Mouse (Mus musculus): Measurements from ENCODE around the gene 4930544D05Rik. TPM values are rescaled to one million over a fixed set of nuclear protein-coding genes. Genes with fewer than 3 reads are reported as not detected.
A peak's percentile ranks its signal among the peaks of the same experiment; 100 is the strongest.

Gene 4930544D05Rik
- polyA plus RNA-seq, 1 experiment from 2014 or later = not detected

- Histone ChIP-seq H3K4me1 (no peaks in the 10 kb centered on the region), H3K4me3 (no peak overlapping the region), H3K36me3 (peaks cover 52% of the 10 kb centered on the region), H3K9ac (no peak overlapping the region), H3K27me3 (no peaks in the 10 kb centered on the region), H3K27ac (no peak overlapping the region), H3K9me3 (no peaks in the 10 kb centered on the region), H3K4me2 (no peak overlapping the region)
- ATAC-seq (ENCODE audit: borderline replicate concordance, extremely low read depth, low FRiP score, low TSS enrichment) = no peak
- 52% methylated on average over 14 of the region's 14 CpGs for WGBS
Observed at GRCm38 (mm10) chr11:70605024-70605566, 10.6 kb upstream of the 4930544D05Rik start.

DNA sequence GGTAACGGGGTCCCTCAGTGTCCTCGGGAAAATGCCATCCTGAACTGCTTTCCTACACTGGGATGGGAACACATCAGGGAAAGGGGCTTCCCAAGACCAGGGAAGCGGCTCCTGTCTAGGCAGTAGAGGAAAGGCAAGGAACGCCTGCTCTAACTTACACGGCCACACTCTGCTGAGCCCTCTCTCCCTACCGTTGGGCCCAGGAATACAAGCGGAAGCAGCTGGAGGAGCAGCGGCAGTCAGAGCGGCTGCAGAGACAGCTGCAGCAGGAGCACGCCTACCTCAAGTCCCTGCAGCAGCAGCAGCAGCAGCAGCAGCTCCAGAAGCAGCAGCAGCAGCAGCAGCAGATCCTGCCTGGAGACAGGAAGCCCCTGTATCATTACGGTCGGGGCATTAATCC, 8.9 kb upstream of the 4930544D05Rik start:
- WGBS = 69% methylated on average over 12 of the region's 12 CpGs
- peaks cover 55% of the 10 kb centered on the region for H3K36me3 ChIP-seq

DNA sequence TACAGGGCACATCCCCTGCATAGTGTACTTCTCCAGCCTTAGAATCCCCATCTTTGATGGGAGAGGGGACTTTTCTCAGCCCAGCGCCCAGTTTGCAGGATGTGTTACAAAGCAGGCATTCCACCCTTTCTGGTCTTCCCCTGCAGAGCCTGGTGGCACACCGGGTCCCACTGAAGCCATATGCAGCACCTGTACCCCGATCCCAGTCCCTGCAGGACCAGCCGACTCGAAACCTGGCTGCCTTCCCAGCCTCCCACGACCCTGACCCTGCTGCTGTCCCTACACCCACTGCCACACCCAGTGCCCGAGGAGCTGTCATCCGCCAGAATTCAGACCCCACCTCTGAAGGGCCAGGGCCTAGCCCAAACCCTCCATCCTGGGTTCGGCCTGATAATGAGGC, 8.0 kb upstream of the 4930544D05Rik start:
- WGBS = 86% methylated on average over 9 of the region's 9 CpGs
- peaks cover 58% of the 10 kb centered on the region for H3K36me3 ChIP-seq
- no peak for ATAC-seq (ENCODE audit: borderline replicate concordance, extremely low read depth, low FRiP score, low TSS enrichment)

More for the DNA sequence above, 8.9 kb upstream of the 4930544D05Rik start:
- no peaks in the 10 kb centered on the region for H3K9me3 ChIP-seq
- no peak overlapping the region for H3K4me2 ChIP-seq
- H3K27ac ChIP-seq = no peak overlapping the region
- no peak overlapping the region for H3K4me3 ChIP-seq
- no peaks in the 10 kb centered on the region for H3K27me3 ChIP-seq
- H3K9ac ChIP-seq = no peak overlapping the region
- H3K4me1 ChIP-seq = no peaks in the 10 kb centered on the region
- no peak for ATAC-seq (ENCODE audit: borderline replicate concordance, extremely low read depth, low FRiP score, low TSS enrichment)

GRCm38 (mm10) chr11:70608381-70609066, 7.1 kb upstream of the 4930544D05Rik start:
- no peaks in the 10 kb centered on the region for H3K4me1 ChIP-seq
- H3K27me3 ChIP-seq = no peaks in the 10 kb centered on the region
- H3K9me3 ChIP-seq = no peaks in the 10 kb centered on the region
- no peak overlapping the region for H3K27ac ChIP-seq
- peaks cover 64% of the 10 kb centered on the region for H3K36me3 ChIP-seq
- 87% methylated on average over 26 of the region's 26 CpGs for WGBS
- no peak; the same call in 1 of the 2 replicates for ATAC-seq (ENCODE audit: borderline replicate concordance, extremely low read depth, low FRiP score, low TSS enrichment)
- H3K4me2 ChIP-seq = no peak overlapping the region
- no peak overlapping the region for H3K9ac ChIP-seq
- H3K4me3 ChIP-seq = no peak overlapping the region

More for the DNA sequence above, 8.0 kb upstream of the 4930544D05Rik start:
- no peak overlapping the region for H3K4me2 ChIP-seq
- no peak overlapping the region for H3K4me3 ChIP-seq
- no peaks in the 10 kb centered on the region for H3K9me3 ChIP-seq
- no peaks in the 10 kb centered on the region for H3K27me3 ChIP-seq
- no peak overlapping the region for H3K27ac ChIP-seq
- H3K4me1 ChIP-seq = no peaks in the 10 kb centered on the region
- no peak overlapping the region for H3K9ac ChIP-seq

DNA sequence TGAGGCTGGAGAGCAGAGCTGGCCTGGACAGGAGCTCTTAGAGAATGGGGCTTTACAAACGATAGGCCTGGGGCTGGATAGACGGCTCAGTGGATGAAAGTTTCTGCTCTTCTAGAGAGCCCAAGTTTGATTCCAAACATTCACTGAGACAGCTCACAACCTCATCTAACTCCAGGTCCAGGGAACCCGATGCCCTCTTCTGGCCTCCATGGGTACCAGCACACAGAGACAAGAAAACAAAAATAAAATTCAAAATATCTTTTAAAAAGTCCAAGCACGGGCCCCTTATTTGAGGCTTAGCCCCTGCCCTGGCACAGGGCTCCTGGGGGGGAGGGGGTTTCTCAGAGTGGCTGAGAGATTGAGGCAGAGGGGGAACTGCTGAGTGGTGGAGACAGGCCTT, 4.9 kb upstream of the 4930544D05Rik start:
- no peak overlapping the region for H3K4me2 ChIP-seq
- H3K9ac ChIP-seq = no peak overlapping the region
- peaks cover 12% of the 10 kb centered on the region for H3K4me1 ChIP-seq
- H3K9me3 ChIP-seq = no peaks in the 10 kb centered on the region
- peaks cover 51% of the 10 kb centered on the region for H3K36me3 ChIP-seq
- 0 out of 2 replicates have a peak, but pooled peaks cover 1% of the 10 kb centered on the region for H3K27me3 ChIP-seq
- H3K27ac ChIP-seq = no peak overlapping the region
- no peak for ATAC-seq (ENCODE audit: borderline replicate concordance, extremely low read depth, low FRiP score, low TSS enrichment)
- no peak overlapping the region for H3K4me3 ChIP-seq
- 84% methylated on average over 4 of the region's 4 CpGs for WGBS

DNA sequence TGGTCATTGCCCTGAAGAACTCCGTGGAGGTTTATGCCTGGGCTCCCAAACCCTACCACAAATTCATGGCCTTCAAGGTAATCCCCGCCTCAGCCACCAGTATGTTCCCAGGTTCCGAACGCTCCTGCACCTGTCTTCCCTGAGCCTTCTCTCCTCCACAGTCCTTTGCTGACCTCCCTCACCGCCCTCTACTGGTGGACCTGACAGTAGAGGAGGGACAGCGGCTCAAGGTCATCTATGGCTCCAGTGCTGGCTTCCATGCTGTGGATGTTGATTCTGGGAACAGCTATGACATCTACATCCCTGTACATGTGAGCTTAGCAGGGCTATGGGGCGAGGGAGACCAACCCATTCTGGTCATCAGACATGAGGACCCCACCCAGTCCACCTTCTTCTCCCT, 3.1 kb upstream of the 4930544D05Rik start:
- Histone ChIP-seq H3K27me3 (0 out of 2 replicates have a peak, but pooled peaks cover 9% of the 10 kb centered on the region), H3K27ac (no peak overlapping the region), H3K4me2 (no peak overlapping the region), H3K36me3 (peaks cover 39% of the 10 kb centered on the region), H3K9me3 (no peaks in the 10 kb centered on the region), H3K4me1 (peaks cover 12% of the 10 kb centered on the region), H3K4me3 (no peak overlapping the region), H3K9ac (no peak overlapping the region)
- no peak for ATAC-seq (ENCODE audit: borderline replicate concordance, extremely low read depth, low FRiP score, low TSS enrichment)
- WGBS = 75% methylated on average over 7 of the region's 7 CpGs

GRCm38 (mm10) chr11:70615074-70615473, 574 bp upstream of the 4930544D05Rik start:
- peaks cover 12% of the 10 kb centered on the region for H3K4me1 ChIP-seq
- peaks cover 15% of the 10 kb centered on the region for H3K36me3 ChIP-seq
- peak overlapping the region; percentile 92 for H3K4me2 ChIP-seq
- H3K9me3 ChIP-seq = no peaks in the 10 kb centered on the region
- ATAC-seq (ENCODE audit: borderline replicate concordance, extremely low read depth, low FRiP score, low TSS enrichment) = peak; percentile 87; the same call in 1 of the 2 replicates
- H3K4me3 ChIP-seq = peak overlapping the region; percentile 44
- 0 out of 2 replicates have a peak, but pooled peaks cover 9% of the 10 kb centered on the region for H3K27me3 ChIP-seq
- WGBS = under 1% methylated on average over 17 of the region's 17 CpGs
- peak overlapping the region; percentile 50 for H3K9ac ChIP-seq
- peak overlapping the region; percentile 58 for H3K27ac ChIP-seq

- Histone ChIP-seq H3K27me3 (0 out of 2 replicates have a peak, but pooled peaks cover 9% of the 10 kb centered on the region), H3K4me3 (no peak within 1 kb of the TSS), H3K4me2 (no peak within 1 kb of the TSS), H3K4me1 (peaks cover 20% of the 10 kb centered on the region), H3K9ac (no peak within 1 kb of the TSS), H3K27ac (no peak within 1 kb of the TSS), H3K9me3 (no peaks in the 10 kb centered on the region), H3K36me3 (no peaks in the 10 kb centered on the region)
- no peak for ATAC-seq (ENCODE audit: borderline replicate concordance, extremely low read depth, low FRiP score, low TSS enrichment)
- WGBS = 24% methylated on average over 1 of the region's 1 CpGs
Observed at GRCm38 (mm10) chr11:70619101-70619500, 3.5 kb downstream of the 4930544D05Rik start, which contains the start of gene Chrne. Chrne (minus strand) TSS chr11:70619216.

DNA sequence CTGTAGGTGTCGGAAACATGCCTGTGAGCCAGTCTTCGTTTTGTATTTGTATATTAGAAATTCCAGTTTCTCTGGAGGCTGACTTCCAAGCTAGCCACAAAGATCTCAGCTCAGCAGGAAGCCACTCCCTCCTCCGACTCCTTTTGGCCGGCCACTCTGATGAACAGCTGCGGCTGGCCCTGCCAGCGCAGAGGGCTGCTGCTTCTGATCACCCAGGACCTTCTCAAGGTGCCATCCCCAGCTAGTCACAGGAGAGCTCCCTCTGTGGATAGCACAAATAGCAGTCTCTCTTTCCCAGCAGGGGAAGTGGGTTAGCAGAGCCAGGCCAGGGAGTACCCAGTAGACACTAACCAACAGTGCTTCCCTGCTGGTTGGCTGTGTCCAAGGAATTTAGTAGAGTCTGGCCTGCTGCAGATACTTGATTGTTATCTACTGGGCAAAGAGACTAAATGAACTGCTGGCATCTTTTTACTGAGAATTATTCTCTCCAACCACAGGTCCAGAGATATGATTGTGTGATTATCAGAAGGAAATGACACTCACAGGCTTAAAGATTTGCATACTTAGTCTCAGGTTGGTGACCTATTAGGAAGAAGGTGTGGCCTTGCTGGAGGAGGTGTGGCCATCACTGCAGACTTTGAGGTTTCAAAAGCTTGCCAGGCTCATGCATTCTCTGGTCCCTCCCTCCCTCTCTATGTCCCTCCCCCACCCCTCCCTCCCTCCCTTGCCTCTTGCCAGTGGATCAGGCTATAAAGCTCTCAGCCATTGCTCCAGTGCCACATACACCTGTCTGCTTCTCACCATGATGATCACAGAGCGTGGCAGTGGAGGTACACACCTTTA, 6.5 kb downstream of the 4930544D05Rik start:
- Histone ChIP-seq H3K36me3 (no peaks in the 10 kb centered on the region), H3K27ac (no peak overlapping the region), H3K4me3 (no peak overlapping the region), H3K4me2 (no peak overlapping the region), H3K9ac (no peak overlapping the region), H3K4me1 (0 out of 2 replicates have a peak, but pooled peaks cover 8% of the 10 kb centered on the region), H3K9me3 (no peaks in the 10 kb centered on the region), H3K27me3 (no peaks in the 10 kb centered on the region)
- ATAC-seq (ENCODE audit: borderline replicate concordance, extremely low read depth, low FRiP score, low TSS enrichment) = 0 out of 2 replicates have a peak, but pooled peaks have one; percentile 27
- 40% methylated on average over 7 of the region's 7 CpGs for WGBS

GRCm38 (mm10) chr11:70623053-70623742, 7.5 kb downstream of the 4930544D05Rik start:
- 61% methylated on average over 10 of the region's 10 CpGs for WGBS
- Histone ChIP-seq H3K36me3 (no peaks in the 10 kb centered on the region), H3K9me3 (no peaks in the 10 kb centered on the region), H3K9ac (no peak overlapping the region), H3K4me3 (no peak overlapping the region), H3K27ac (no peak overlapping the region), H3K4me2 (no peak overlapping the region), H3K4me1 (0 out of 2 replicates have a peak, but pooled peaks cover 8% of the 10 kb centered on the region), H3K27me3 (no peaks in the 10 kb centered on the region)
- ATAC-seq (ENCODE audit: borderline replicate concordance, extremely low read depth, low FRiP score, low TSS enrichment) = no peak

DNA sequence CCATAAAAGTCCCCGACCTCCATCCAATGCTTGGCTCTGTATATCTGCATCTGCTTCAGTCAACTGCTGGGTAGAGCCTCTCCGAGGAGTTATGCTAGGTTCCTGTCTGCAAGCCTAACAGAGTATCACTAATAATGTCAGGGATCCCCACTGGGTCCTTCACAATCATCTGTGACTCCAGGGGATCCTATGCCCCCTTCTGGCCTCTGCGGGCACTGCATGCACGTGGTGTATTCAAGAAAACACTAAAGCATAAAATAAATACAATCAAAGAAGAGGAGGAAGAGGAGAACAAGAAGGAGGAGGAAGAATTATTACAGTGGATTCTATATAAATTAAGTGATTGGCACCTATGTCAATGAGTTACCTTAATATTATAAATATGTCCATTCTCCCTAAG, 9.8 kb downstream of the 4930544D05Rik start:
- H3K4me2 ChIP-seq = no peak overlapping the region
- 0 out of 2 replicates have a peak, but pooled peaks cover 8% of the 10 kb centered on the region for H3K4me1 ChIP-seq
- ATAC-seq (ENCODE audit: borderline replicate concordance, extremely low read depth, low FRiP score, low TSS enrichment) = no peak
- 36% methylated on average over 4 of the region's 4 CpGs for WGBS
- no peak overlapping the region for H3K4me3 ChIP-seq
- no peaks in the 10 kb centered on the region for H3K9me3 ChIP-seq
- no peaks in the 10 kb centered on the region for H3K27me3 ChIP-seq
- H3K36me3 ChIP-seq = no peaks in the 10 kb centered on the region
- H3K9ac ChIP-seq = no peak overlapping the region
- H3K27ac ChIP-seq = no peak overlapping the region
